Comparison of ENCODE assay signal across 9 mouse cellular contexts in genomic region chr7:98155546-98156279, GRCm38 (mm10). TPM values are rescaled to one million over a fixed set of nuclear protein-coding genes. Genes with fewer than 3 reads are reported as not detected.
DNase-seq lines count a peak whose midpoint lies in the region; ATAC-seq and TF ChIP-seq lines count a peak whose summit lies in the region.
"Had no signal": no experiment of that assay in that cellular context is flagged by ENCODE, and none has a peak within 500 bp of the region (broad histone marks: within the 10 kb centered on the region; RNA-seq: fewer than 3 reads in every experiment).

No protein-coding gene starts in this region.

- H3K9me3 ChIP-seq in midbrain, embryonic 14.5 days (ENCODE audit: control insufficient read depth, low read length) = no peaks in the 10 kb centered on the region

- H3K9ac ChIP-seq in heart, adult 2 months (ENCODE audit: low read depth, low read length) = no peak overlapping the region
- H3K9ac ChIP-seq in midbrain, embryonic 14.5 days (replicated peaks; ENCODE audit: low read length) = 0 out of 2 replicates have a peak overlapping the region, but pooled peaks have one; percentile 16

- peak; percentile 61 for DNase-seq in urinary bladder, postnatal 25 days (ENCODE audit: low spot score)
- DNase-seq in urinary bladder, postnatal 10 days (ENCODE audit: low spot score) = no peak
- peak; percentile 50 for DNase-seq in embryo, embryonic 11.5 days (ENCODE audit: low read depth, low spot score)
- DNase-seq in heart, adult 2 months = peak; percentile 75 to 79
- peak; percentile 55 to 74 for DNase-seq in kidney, adult 8-10 months
- peak; percentile 82 for DNase-seq in liver
- peak; percentile 86 for DNase-seq in midbrain, embryonic 14.5 days
- peak; percentile 64 to 81 for DNase-seq in spleen, postnatal 4 days (ENCODE audit: low spot score in 2 of 2)

- peak; percentile 77; the same call in 1 of the 2 replicates for TF ChIP-seq EP300 in heart, adult 2 months (IDR thresholded peaks at IDR 0.05; ENCODE audit: insufficient read depth, low read depth, low read length)

- H3K4me2 ChIP-seq in midbrain, embryonic 14.5 days (ENCODE audit: low read length) = no peak overlapping the region

- 12% methylated on average over 7 of the region's 8 CpGs for WGBS in heart, adult 2 months
- 32% methylated on average over 7 of the region's 8 CpGs for WGBS in midbrain, embryonic 14.5 days

- no peaks in the 10 kb centered on the region for H3K36me3 ChIP-seq in heart, adult 2 months (ENCODE audit: control insufficient read depth, insufficient read depth, low read length)
- no peaks in the 10 kb centered on the region for H3K36me3 ChIP-seq in midbrain, embryonic 14.5 days (ENCODE audit: control insufficient read depth, insufficient read depth, low read length)

- intact Hi-C loops in heart, adult 2 months (cut with DNase I) = loop anchor here (1.0 to 10.0 kb wide), 3 partner anchors 37 to 279 kb away; no protein-coding TSS in a partner anchor

- peak; percentile 81 for TF ChIP-seq CTCF in heart, adult 2 months (IDR thresholded peaks at IDR 0.05)

- no peak for TF ChIP-seq POLR2A in heart, adult 2 months (IDR thresholded peaks at IDR 0.05; ENCODE audit: insufficient read depth, low read depth, low read length)

- peaks cover 12% of the 10 kb centered on the region for H3K4me1 ChIP-seq in heart, adult 2 months (ENCODE audit: control insufficient read depth, insufficient read depth, low read length)
- peaks cover 12% of the 10 kb centered on the region for H3K4me1 ChIP-seq in midbrain, embryonic 14.5 days (ENCODE audit: control insufficient read depth, insufficient read depth, low read length)

- ATAC-seq in midbrain, embryonic 14.5 days (ENCODE audit: low FRiP score, low TSS enrichment) = no peak; the same call in 1 of the 2 replicates

- no peak overlapping the region for H3K27ac ChIP-seq in heart, adult 2 months
- no peak overlapping the region for H3K27ac ChIP-seq in midbrain, embryonic 14.5 days (replicated peaks; ENCODE audit: low read depth, low read length)

- H3K27me3 ChIP-seq in heart, adult 2 months (ENCODE audit: control insufficient read depth, insufficient read depth, low read length) = no peaks in the 10 kb centered on the region
- H3K27me3 ChIP-seq in midbrain, embryonic 14.5 days (ENCODE audit: control insufficient read depth, insufficient read depth, low read length) = no peaks in the 10 kb centered on the region

- H3K79me2 ChIP-seq in heart, adult 2 months (replicated peaks; ENCODE audit: control insufficient read depth, insufficient read depth, low read length) = no peaks in the 10 kb centered on the region

- H3K4me3 ChIP-seq in heart, adult 2 months = no peak overlapping the region
- H3K4me3 ChIP-seq in midbrain, embryonic 14.5 days (replicated peaks; ENCODE audit: low read depth, low read length) = no peak overlapping the region

RNA-seq across cellular contexts. Expression of gene Omp, which starts 10.4 kb away (rescaled TPM):
- total RNA-seq in heart, adult 2 months (2021) = under 1 TPM in 1 of 2 experiments, not detected in 1; 0.14 TPM
- 0.06 TPM in 1 of 2 replicates, not detected in the other for polyA plus RNA-seq in heart, adult 2 months (2012; rRNA removed)
- polyA plus RNA-seq in midbrain, embryonic 14.5 days (2014; fragmentation: Nextera tagmentation; extraction: Ambion mirVana) = 0.29 and 0.43 TPM in 2 replicates

RNA-seq across cellular contexts. Expression of gene Capn5, which starts 22.4 kb away (rescaled TPM):
- 1 to 10 TPM; 1.8 to 2.4 TPM for total RNA-seq in heart, adult 2 months (2021)
- polyA plus RNA-seq in heart, adult 2 months (2012; rRNA removed) = 3.7 and 4.6 TPM in 2 replicates
- 9.8 and 9.9 TPM in 2 replicates for polyA plus RNA-seq in midbrain, embryonic 14.5 days (2014; fragmentation: Nextera tagmentation; extraction: Ambion mirVana)

RNA-seq across cellular contexts. Expression of gene Myo7a, which starts 36.4 kb away (rescaled TPM):
- 1 to 10 TPM; 4.5 to 5.9 TPM for total RNA-seq in heart, adult 2 months (2021)
- polyA plus RNA-seq in heart, adult 2 months (2012; rRNA removed) = 7.1 and 10.8 TPM in 2 replicates
- 20.3 and 21.0 TPM in 2 replicates for polyA plus RNA-seq in midbrain, embryonic 14.5 days (2014; fragmentation: Nextera tagmentation; extraction: Ambion mirVana)

RNA-seq across cellular contexts. Expression of gene B3gnt6, which starts 43.6 kb away (rescaled TPM):
- not detected for total RNA-seq in heart, adult 2 months (2021)
- polyA plus RNA-seq in heart, adult 2 months (2012; rRNA removed) = 0.06 TPM in 1 of 2 replicates, not detected in the other
- polyA plus RNA-seq in midbrain, embryonic 14.5 days (2014; fragmentation: Nextera tagmentation; extraction: Ambion mirVana) = 0.12 and 0.32 TPM in 2 replicates
- polyA plus RNA-seq: stomach, embryonic 16.5 days had no signal
